Mouse (Mus musculus) megakaryocyte, embryonic 14.5 days (primary cell): Measurements from ENCODE around the gene Dusp12.

Experiments
- FLI1 ChIP-seq: IDR thresholded peaks from 2 replicates; pipeline ENCODE4 v1.6.1; 2012; ENCODE audit warnings: low read length, inconsistent platforms, mixed read lengths
- GATA1 ChIP-seq: IDR thresholded peaks from 3 replicates; pipeline ENCODE4 v1.6.1; 2012; ENCODE audit warnings: mixed read lengths, low read length, inconsistent platforms, borderline replicate concordance

DNA sequence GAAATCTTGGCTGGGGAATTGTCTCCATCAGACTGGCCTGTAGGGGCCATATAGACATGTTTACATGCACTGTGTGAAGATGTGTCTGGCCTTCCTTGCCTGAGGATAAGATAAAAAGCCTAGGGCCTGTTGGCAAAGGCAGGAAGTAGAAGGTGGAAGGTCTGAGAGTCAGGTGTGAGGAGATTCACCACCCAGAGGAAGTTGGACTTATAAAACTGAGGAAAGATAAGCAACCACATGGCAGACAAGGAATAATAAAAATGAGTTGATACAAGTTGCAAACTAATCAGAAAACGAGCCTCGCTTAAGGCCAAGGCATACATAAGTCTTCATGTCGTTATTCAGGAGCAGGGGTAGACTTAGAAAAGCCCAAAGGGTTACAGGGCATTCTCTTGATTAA lies 9.7 kb downstream of the Dusp12 start:
- no peak for TF ChIP-seq GATA1
- no peak for TF ChIP-seq FLI1
